Mouse (Mus musculus) ovary, adult 2 months (tissue): ENCODE measurements around the gene Ddx4. TPM values are rescaled to one million over a fixed set of nuclear protein-coding genes. Genes with fewer than 3 reads are reported as not detected.

Experiments
- polyA plus RNA-seq: library from polyadenylated mRNA; depleted of rRNA; stranded (reverse); fragments of >200 nt; gene quantifications from 2 replicates; pipeline ENCODE4 v1.2.3, GENCODE M21; 2012; rRNA removed

Gene Ddx4
- polyA plus RNA-seq, result 0.05 and 0.12 TPM in 2 replicates

GRCm38 (mm10) chr13:112652205-112652604, at the start of gene Ddx4:
TSS of gene Ddx4 (minus strand) at chr13:112652475.

GRCm38 (mm10) chr13:112660574-112661381, 8.5 kb upstream of the Ddx4 start, which contains the start of gene Slc38a9:
TSS of gene Slc38a9 (plus strand) at chr13:112660751.

GRCm38 (mm10) chr13:112594260-112594659, 58.0 kb downstream of the Ddx4 start, which contains the start of gene Il31ra:
TSS of gene Il31ra (minus strand) at chr13:112594360.

Other genes starting within 250 kb of the Ddx4 start
- gene Il6st, start 188.4 kb downstream of the Ddx4 start, polyA plus RNA-seq, result 38.3 and 40.7 TPM in 2 replicates
- gene Il31ra, start 58.1 kb downstream of the Ddx4 start, polyA plus RNA-seq, result 0.32 and 0.45 TPM in 2 replicates
- gene Slc38a9, start 8.3 kb upstream of the Ddx4 start, polyA plus RNA-seq, result 11.7 and 12.6 TPM in 2 replicates
- gene Plpp1, start 148.3 kb upstream of the Ddx4 start, polyA plus RNA-seq, result 34.9 and 38.9 TPM in 2 replicates